Mouse (Mus musculus): ENCODE measurements around the gene Frem1. TPM values are rescaled to one million over a fixed set of nuclear protein-coding genes. Genes with fewer than 3 reads are reported as not detected.
A peak's percentile ranks its signal among the peaks of the same experiment; 100 is the strongest.

The Frem1 gene
- polyA plus RNA-seq, 1 experiment from 2014 or later = 18.7 TPM

- 81% methylated on average over 3 of the region's 3 CpGs for WGBS
- no peak for TF ChIP-seq CTCF (IDR thresholded peaks at IDR 0.05; ENCODE audit: low read depth)
- H3K9ac ChIP-seq (ENCODE audit: low read depth, low read length) = no peak overlapping the region
Observed at GRCm38 (mm10) chr4:82946276-82946612, 105.9 kb downstream of the Frem1 start.

GRCm38 (mm10) chr4:82945572-82946275 is 106.4 kb downstream of the Frem1 start:
- Histone ChIP-seq H3K36me3 (ENCODE audit: insufficient read depth, low read length) (0 out of 2 replicates have a peak, but pooled peaks cover 4% of the 10 kb centered on the region), H3K27ac (no peak overlapping the region), H3K4me3 (replicated peaks; ENCODE audit: low read depth, low read length) (no peak overlapping the region), H3K9me3 (replicated peaks; ENCODE audit: low read length) (no peaks in the 10 kb centered on the region), H3K4me1 (replicated peaks; ENCODE audit: insufficient read depth, low read length) (no peaks in the 10 kb centered on the region), H3K27me3 (ENCODE audit: insufficient read depth, low read length) (no peaks in the 10 kb centered on the region), H3K9ac (ENCODE audit: low read depth, low read length) (no peak overlapping the region), H3K4me2 (ENCODE audit: low read length) (no peak overlapping the region)
- WGBS = 83% methylated on average over 9 of the region's 9 CpGs
- TF ChIP-seq CTCF (IDR thresholded peaks at IDR 0.05; ENCODE audit: low read depth) = no peak
- ATAC-seq (replicated peaks; ENCODE audit: low FRiP score, low read depth) = no peak
- DNase-seq (ENCODE audit: low spot score) = no peak

More at GRCm38 (mm10) chr4:82946276-82946612, 105.9 kb downstream of the Frem1 start:
- H3K4me1 ChIP-seq (replicated peaks; ENCODE audit: insufficient read depth, low read length) = no peaks in the 10 kb centered on the region
- no peak overlapping the region for H3K27ac ChIP-seq
- DNase-seq (ENCODE audit: low spot score) (no peak), ATAC-seq (replicated peaks; ENCODE audit: low FRiP score, low read depth) (no peak)
- H3K9me3 ChIP-seq (replicated peaks; ENCODE audit: low read length) = no peaks in the 10 kb centered on the region
- no peaks in the 10 kb centered on the region for H3K27me3 ChIP-seq (ENCODE audit: insufficient read depth, low read length)
- no peak overlapping the region for H3K4me2 ChIP-seq (ENCODE audit: low read length)
- no peak overlapping the region for H3K4me3 ChIP-seq (replicated peaks; ENCODE audit: low read depth, low read length)
- H3K36me3 ChIP-seq (ENCODE audit: insufficient read depth, low read length) = 0 out of 2 replicates have a peak, but pooled peaks cover 4% of the 10 kb centered on the region

- H3K4me2 ChIP-seq (ENCODE audit: low read length) = no peak overlapping the region
- TF ChIP-seq CTCF (IDR thresholded peaks at IDR 0.05; ENCODE audit: low read depth) = no peak
- no peak overlapping the region for H3K9ac ChIP-seq (ENCODE audit: low read depth, low read length)
- H3K4me1 ChIP-seq (replicated peaks; ENCODE audit: insufficient read depth, low read length) = no peaks in the 10 kb centered on the region
- 81% methylated on average over 5 of the region's 5 CpGs for WGBS
- ATAC-seq (replicated peaks; ENCODE audit: low FRiP score, low read depth) (no peak), DNase-seq (ENCODE audit: low spot score) (no peak)
- H3K27me3 ChIP-seq (ENCODE audit: insufficient read depth, low read length) = no peaks in the 10 kb centered on the region
- H3K27ac ChIP-seq = no peak overlapping the region
- H3K4me3 ChIP-seq (replicated peaks; ENCODE audit: low read depth, low read length) = no peak overlapping the region
- H3K9me3 ChIP-seq (replicated peaks; ENCODE audit: low read length) = no peaks in the 10 kb centered on the region
- H3K36me3 ChIP-seq (ENCODE audit: insufficient read depth, low read length) = peaks cover 6% of the 10 kb centered on the region
Observed at GRCm38 (mm10) chr4:82940680-82941079, 111.5 kb downstream of the Frem1 start.

GRCm38 (mm10) chr4:82940248-82940647 is 111.9 kb downstream of the Frem1 start:
- Histone ChIP-seq H3K36me3 (ENCODE audit: insufficient read depth, low read length) (peaks cover 6% of the 10 kb centered on the region), H3K4me2 (ENCODE audit: low read length) (no peak overlapping the region), H3K27ac (no peak overlapping the region), H3K9me3 (replicated peaks; ENCODE audit: low read length) (no peaks in the 10 kb centered on the region), H3K4me1 (replicated peaks; ENCODE audit: insufficient read depth, low read length) (no peaks in the 10 kb centered on the region), H3K4me3 (replicated peaks; ENCODE audit: low read depth, low read length) (no peak overlapping the region), H3K9ac (ENCODE audit: low read depth, low read length) (no peak overlapping the region), H3K27me3 (ENCODE audit: insufficient read depth, low read length) (no peaks in the 10 kb centered on the region)
- DNase-seq (ENCODE audit: low spot score) (no peak), ATAC-seq (replicated peaks; ENCODE audit: low FRiP score, low read depth) (no peak)
- TF ChIP-seq CTCF (IDR thresholded peaks at IDR 0.05; ENCODE audit: low read depth) = no peak
- 71% methylated on average over 13 of the region's 13 CpGs for WGBS

- no peaks in the 10 kb centered on the region for H3K27me3 ChIP-seq (ENCODE audit: insufficient read depth, low read length)
- H3K4me1 ChIP-seq (replicated peaks; ENCODE audit: insufficient read depth, low read length) = no peaks in the 10 kb centered on the region
- peak; percentile 68 for DNase-seq (ENCODE audit: low spot score)
- H3K9ac ChIP-seq (ENCODE audit: low read depth, low read length) = no peak overlapping the region
- no peaks in the 10 kb centered on the region for H3K9me3 ChIP-seq (replicated peaks; ENCODE audit: low read length)
- peak; percentile 64; the same call in 1 of the 2 replicates for TF ChIP-seq CTCF (IDR thresholded peaks at IDR 0.05; ENCODE audit: low read depth)
- H3K27ac ChIP-seq = no peak overlapping the region
- peak overlapping the region; percentile 43; the same call in 1 of the 2 replicates for H3K4me2 ChIP-seq (ENCODE audit: low read length)
- 0 out of 2 replicates have a peak, but pooled peaks have one; percentile 59 for ATAC-seq (replicated peaks; ENCODE audit: low FRiP score, low read depth)
- H3K4me3 ChIP-seq (replicated peaks; ENCODE audit: low read depth, low read length) = no peak overlapping the region
- WGBS = 24% methylated on average over 5 of the region's 5 CpGs
- no peaks in the 10 kb centered on the region for H3K36me3 ChIP-seq (ENCODE audit: insufficient read depth, low read length)
Observed at GRCm38 (mm10) chr4:82934308-82934707, 117.8 kb downstream of the Frem1 start.

- H3K36me3 ChIP-seq (ENCODE audit: insufficient read depth, low read length) = no peaks in the 10 kb centered on the region
- H3K4me1 ChIP-seq (replicated peaks; ENCODE audit: insufficient read depth, low read length) = no peaks in the 10 kb centered on the region
- 0 out of 2 replicates have a peak overlapping the region, but pooled peaks have one; percentile 7 for H3K4me3 ChIP-seq (replicated peaks; ENCODE audit: low read depth, low read length)
- peak; percentile 91 for TF ChIP-seq CTCF (IDR thresholded peaks at IDR 0.05; ENCODE audit: low read depth)
- no peak; the same call in 1 of the 2 replicates for ATAC-seq (replicated peaks; ENCODE audit: low FRiP score, low read depth)
- peak overlapping the region; percentile 43 for H3K4me2 ChIP-seq (ENCODE audit: low read length)
- H3K9ac ChIP-seq (ENCODE audit: low read depth, low read length) = no peak overlapping the region
- H3K27me3 ChIP-seq (ENCODE audit: insufficient read depth, low read length) = no peaks in the 10 kb centered on the region
- H3K27ac ChIP-seq = no peak overlapping the region
- no peaks in the 10 kb centered on the region for H3K9me3 ChIP-seq (replicated peaks; ENCODE audit: low read length)
- 15% methylated on average over 14 of the region's 14 CpGs for WGBS
- peak; percentile 78 for DNase-seq (ENCODE audit: low spot score)
Observed at GRCm38 (mm10) chr4:82933698-82934210, 118.4 kb downstream of the Frem1 start.

Data from kidney, postnatal 0 days (tissue).